Mouse (Mus musculus): Measurements from ENCODE around the gene Elmod2. TPM values are rescaled to one million over a fixed set of nuclear protein-coding genes. Genes with fewer than 3 reads are reported as not detected.

Elmod2 gene
- 38.2 TPM for polyA plus RNA-seq (2014; fragmentation: Illumina TruSeq; extraction: RNeasy Lipid Tissue Mini Kit (QIAGEN cat#74804); ENCODE audit: low read depth, low replicate concordance)

DNA sequence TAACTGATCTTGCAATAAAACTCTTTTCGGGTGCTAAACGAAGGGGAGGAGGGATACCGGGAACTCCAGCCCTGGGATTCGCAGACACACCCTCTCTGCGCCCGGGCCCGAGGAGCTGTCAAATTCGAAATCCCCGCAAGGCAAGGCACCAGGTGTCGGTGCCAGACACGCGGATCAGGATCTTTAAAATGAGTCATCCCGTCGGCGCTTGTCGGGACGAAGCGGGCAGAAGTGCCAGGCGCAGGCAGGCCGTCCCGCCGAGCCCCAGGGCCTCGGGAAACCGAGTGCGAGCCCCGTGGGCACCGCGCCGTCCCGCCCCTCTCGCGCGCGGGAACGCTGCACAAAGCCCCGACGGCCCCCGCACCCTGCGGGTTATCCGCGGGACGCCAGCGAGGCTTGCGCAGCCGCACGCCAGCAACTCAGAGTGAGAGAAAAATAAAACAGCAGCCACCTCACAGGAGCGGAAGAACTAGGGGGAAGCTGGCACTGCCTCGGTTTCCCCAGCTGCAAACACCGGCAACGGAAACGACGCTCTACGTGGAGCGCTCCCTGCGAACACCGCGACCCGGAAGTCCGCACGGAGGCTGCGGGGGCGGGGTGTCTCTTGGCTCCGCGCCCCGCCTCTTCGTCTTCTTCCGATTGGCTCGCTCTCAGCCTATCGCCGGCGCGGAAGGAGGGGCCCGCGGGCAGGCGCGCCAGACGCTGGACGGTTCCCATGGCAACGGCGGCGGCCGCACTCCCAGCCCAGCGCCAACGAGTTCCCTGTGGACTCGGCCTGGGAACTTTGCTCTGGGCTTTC lies at the start of gene Elmod2:
Elmod2 (minus strand) TSS at position 588 of the 799 bp plus-strand sequence.

DNA sequence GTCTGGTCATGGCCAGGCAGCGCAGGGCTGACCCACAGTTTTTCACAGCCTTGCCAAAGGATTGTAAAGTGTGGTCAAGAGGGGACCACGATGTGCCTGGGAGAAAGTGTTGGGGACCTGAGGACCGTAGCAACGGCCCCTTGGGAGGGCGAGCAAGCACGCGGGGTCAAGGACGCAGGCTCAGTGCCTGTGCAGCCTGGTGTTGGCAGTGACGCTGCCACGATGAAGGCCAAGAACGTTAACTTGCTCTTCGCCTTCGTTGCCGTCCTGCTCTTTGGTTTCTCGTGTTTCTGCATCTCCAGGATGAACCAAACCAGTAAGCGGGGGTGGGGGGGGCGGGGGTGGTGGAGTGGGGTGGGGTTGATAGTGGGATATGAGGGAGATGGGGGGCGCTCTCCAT lies 16.0 kb upstream of the Elmod2 start, which contains the start of gene Mgat4d:
Mgat4d (plus strand) TSS at position 209 of the 400 bp plus-strand sequence.

DNA sequence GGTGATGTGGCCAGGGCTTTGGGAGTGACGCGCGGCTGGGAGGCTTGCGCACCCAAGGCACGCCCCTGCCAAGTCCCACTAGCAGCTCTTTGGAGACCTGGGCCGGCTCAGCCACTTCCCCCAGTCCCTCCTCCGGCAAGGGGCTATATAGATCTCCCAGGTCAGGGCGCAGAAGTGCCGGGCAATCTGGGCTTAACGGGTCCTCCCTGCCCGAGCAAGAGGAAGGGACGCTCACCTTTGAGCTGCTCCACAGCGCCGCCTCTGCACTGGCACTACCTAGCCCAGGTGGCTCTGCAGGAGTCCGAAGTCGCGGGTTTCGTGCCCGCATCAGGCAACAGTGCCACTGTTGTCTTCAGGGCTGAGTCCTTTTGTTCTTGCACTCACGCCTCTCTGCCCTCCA lies 42.1 kb downstream of the Elmod2 start, which contains the start of gene Ucp1:
Ucp1 (plus strand) TSS at position 177 of the 400 bp plus-strand sequence.

Other genes starting within 250 kb of the Elmod2 start
- 3.7 TPM for gene Tbc1d9, start 167.1 kb downstream of the Elmod2 start, polyA plus RNA-seq (2014; fragmentation: Illumina TruSeq; extraction: RNeasy Lipid Tissue Mini Kit (QIAGEN cat#74804); ENCODE audit: low read depth, low replicate concordance)
- not detected for gene Gm10645, start 166.3 kb downstream of the Elmod2 start, polyA plus RNA-seq (2014; fragmentation: Illumina TruSeq; extraction: RNeasy Lipid Tissue Mini Kit (QIAGEN cat#74804); ENCODE audit: low read depth, low replicate concordance)
- 3.1 TPM for gene Ucp1, start 42.1 kb downstream of the Elmod2 start, polyA plus RNA-seq (2014; fragmentation: Illumina TruSeq; extraction: RNeasy Lipid Tissue Mini Kit (QIAGEN cat#74804); ENCODE audit: low read depth, low replicate concordance)
- gene Mgat4d, start 16.0 kb upstream of the Elmod2 start, polyA plus RNA-seq (2014; fragmentation: Illumina TruSeq; extraction: RNeasy Lipid Tissue Mini Kit (QIAGEN cat#74804); ENCODE audit: low read depth, low replicate concordance) = not detected
- 0.20 TPM for gene Clgn, start 57.4 kb upstream of the Elmod2 start, polyA plus RNA-seq (2014; fragmentation: Illumina TruSeq; extraction: RNeasy Lipid Tissue Mini Kit (QIAGEN cat#74804); ENCODE audit: low read depth, low replicate concordance)
- gene Scoc, start 125.9 kb upstream of the Elmod2 start, polyA plus RNA-seq (2014; fragmentation: Illumina TruSeq; extraction: RNeasy Lipid Tissue Mini Kit (QIAGEN cat#74804); ENCODE audit: low read depth, low replicate concordance) = 393 TPM
- not detected for gene Olfr370, start 203.3 kb upstream of the Elmod2 start, polyA plus RNA-seq (2014; fragmentation: Illumina TruSeq; extraction: RNeasy Lipid Tissue Mini Kit (QIAGEN cat#74804); ENCODE audit: low read depth, low replicate concordance)
- gene Ndufb7, start 234.2 kb upstream of the Elmod2 start, polyA plus RNA-seq (2014; fragmentation: Illumina TruSeq; extraction: RNeasy Lipid Tissue Mini Kit (QIAGEN cat#74804); ENCODE audit: low read depth, low replicate concordance) = 1.1 TPM